Mouse (Mus musculus) MEL-GATA-1-ER (cell line): ENCODE data around the gene Tmem164.

ENCODE experiments used
- DNase-seq: peaks from one replicate; pipeline ENCODE4 v3.0.0-alpha.2; 2012; ENCODE audit warnings: low read depth; ENCODE audit errors: extremely low read depth

Tmem164 gene

DNA sequence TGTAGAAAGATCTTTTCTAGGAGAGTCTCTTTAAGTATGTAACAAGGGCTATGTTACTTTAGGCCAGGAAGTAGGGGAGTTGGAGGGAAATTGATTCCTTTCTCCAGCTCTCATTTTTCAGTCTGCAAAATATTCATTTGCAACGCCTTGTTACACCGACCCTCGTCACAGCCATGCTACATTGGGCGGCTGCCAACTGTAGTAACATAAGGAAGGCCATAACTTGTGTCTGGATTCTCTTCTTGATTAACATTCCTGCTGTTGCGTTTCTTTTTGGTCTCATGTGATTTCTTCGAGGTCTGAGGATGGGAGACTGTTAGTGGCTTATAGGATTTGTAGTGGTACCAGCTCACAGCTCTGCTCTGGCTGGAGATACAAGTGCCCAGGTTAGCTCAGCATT lies 4.5 kb downstream of the Tmem164 start:
- no peak for DNase-seq

DNA sequence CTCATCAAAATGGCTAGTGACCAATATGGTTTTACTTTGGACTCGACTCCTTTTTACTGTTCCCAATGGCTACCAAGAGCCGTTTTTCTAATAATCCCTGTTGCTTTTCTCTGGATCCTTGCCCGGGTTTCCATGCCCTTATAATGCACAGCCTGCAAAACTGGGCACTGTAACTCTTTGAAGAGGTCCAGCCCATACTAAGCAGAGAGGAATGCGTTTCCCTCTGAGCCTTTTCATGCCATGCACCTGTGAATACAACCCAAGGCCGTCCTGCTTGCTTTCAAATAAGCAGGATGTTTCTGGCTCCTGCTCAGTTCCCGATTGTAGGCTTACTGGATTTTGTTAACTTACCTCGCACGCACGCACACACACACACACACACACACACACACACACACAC lies 7.3 kb downstream of the Tmem164 start:
- DNase-seq, result no peak

DNA sequence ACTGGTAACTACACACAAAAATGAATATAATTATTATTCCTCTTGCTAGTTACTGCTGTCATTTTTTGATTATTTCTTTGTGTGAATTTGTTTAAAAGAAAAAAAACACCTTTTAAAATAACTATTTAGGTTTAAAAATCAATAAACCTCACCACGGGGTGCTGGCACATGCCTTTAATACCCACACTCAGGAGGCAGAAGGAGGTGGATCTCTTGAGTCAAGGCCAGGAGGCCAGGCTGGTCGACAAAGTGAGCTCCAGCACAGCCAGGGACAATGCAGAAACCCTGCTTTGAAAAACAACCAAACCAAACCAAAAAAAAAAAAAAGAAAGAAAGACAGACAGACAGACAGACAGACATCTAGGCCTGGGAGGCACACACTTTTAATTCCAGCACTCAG lies 12.1 kb downstream of the Tmem164 start:
- DNase-seq, result no peak

DNA sequence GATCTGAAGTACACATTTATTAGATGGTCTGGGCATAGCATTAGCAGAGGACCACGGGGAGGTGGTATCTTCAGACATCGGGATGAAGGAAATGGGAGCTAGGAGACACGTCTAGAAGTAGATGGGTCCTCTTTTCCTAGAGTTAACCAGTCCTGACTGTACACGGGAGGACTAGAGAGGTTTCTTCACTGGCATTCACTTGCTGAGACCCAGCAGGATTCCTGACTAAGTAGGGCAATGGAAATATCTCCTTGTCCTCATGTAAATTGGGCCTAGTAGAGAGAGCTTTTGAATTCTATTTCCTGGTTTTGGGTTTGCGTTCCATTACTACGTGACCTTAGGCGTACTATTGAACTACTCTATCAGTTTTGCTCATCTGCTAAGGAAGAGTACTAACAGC lies 13.1 kb downstream of the Tmem164 start:
- no peak for DNase-seq

DNA sequence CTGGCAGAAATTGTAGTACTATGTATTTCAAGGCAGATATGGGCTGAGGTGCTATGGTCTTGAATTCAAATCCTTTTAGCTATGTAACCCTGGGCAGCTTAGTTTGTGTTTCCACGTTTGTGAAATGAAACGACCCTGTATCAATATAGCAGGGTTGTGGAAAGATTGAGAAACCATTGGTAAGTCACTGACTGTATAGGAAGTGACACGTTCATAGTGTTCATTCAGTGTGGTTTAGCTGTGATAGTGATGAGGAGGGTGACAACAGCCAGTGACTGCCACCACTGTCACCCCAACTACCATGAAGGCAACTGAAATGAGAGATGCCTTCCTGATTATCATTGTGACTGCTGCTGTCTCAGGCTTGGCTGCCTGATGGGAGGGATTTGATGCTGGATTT lies 13.7 kb downstream of the Tmem164 start:
- DNase-seq, result no peak

DNA sequence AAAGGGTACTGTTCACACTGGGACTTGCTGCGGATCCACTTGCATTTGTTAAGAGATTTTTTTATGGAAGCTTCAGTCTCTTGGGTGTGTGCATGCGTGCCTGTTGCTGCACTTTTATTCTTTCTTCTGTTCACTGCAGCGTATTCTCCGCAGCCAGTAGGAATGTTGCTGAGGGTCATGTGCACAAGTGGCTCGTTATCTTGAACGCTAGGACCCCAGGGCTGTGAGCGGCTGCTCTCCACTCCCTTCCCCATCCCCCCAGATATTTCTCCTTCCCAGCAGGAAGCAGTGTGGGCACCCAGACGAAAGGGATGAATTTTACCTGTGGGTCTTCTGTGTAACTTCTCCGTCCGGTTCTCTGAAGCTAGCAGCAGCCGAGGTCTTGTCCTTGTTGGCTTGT lies 15.6 kb downstream of the Tmem164 start:
- DNase-seq, result no peak

DNA sequence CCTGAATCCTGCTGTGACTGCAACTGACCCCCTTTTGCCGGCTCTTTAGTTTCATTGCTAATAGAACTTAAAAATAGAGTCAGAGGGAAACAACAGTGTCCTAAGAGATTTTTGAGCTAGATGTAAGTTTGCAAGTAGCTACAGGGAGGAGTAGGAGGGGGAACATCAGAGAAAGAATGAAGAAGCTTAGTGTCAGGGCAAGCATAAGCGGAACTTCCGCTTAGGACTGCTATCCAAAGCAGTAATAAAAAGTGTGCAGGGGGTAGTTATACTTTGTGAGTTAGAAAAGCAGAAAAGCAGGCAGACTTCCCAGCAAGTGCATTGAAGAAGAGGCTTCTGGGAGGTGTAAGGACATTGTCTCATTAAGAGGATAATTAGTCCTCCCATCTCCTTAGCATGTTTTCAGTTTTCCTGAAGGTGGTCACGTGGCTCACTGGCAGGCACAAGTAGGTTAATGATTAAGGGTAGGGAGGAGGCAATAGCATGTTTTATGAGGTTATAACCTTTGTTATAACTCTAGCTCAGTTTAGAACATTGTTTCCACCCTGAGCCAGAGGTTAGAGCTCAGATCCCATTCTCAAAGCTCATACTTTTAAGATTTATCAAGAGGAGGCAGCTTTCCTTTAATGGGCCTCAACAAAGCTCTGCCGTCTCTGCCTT lies 16.5 kb downstream of the Tmem164 start:
- peak; percentile 56 for DNase-seq

DNA sequence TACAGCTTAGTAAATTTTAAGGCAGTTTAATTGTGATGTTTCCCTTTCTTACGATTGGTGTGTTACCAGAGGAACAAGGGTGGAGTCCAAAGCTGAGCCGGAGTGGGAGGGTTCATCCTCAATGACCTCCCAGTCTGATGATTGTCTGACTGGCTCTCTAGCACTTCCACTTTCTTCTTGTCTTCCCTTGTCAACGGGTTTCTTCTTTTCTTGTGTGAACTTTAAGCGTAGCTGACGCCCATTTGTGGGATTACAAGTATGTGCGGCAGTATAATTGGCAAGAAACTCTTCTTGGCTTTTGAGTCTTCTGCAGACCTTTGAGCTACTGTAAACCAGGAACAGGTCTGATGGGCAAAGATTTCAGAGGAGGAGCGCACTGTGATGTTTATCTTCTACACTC lies 17.0 kb downstream of the Tmem164 start:
- peak; percentile 93 for DNase-seq

DNA sequence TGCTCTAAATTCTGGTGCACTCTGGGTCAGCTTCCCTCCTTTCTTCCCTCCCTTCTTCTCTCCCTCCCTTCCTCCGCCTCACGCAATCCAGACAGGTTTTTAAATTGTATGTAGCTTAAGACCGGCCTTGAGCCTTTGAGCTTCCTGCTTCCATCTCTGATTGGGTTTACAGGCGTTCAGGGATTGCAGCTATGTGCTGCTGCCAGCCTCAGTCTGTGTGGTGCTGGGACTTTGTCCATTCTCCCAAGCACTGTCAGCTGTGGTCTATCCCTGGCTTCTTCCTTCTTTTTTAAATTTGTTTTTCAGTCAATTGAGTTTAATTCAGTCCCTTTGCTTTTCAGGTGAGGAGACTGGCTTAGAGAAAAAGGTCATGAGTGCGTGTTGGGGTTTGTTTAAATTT lies 20.9 kb downstream of the Tmem164 start:
- no peak for DNase-seq

DNA sequence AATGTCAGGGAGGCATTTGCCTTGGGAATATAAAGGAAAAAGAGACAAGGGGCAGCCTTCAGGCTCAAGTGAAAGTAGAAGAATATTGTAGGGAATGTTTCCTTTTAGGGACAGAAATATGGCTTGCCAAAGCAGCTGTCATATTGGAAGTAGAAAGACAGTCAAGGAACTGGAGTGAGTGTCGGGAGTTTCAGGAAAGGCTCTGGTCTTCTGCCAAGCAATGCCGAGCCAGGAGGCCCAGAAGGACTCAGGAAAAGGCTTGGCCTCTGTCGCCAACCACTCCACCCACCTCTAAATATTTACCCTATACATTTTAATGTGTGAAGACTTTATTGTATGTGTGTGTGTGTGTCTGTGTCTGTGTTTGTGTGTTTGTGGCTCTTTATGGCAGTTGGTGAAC lies 21.4 kb downstream of the Tmem164 start:
- no peak for DNase-seq

DNA sequence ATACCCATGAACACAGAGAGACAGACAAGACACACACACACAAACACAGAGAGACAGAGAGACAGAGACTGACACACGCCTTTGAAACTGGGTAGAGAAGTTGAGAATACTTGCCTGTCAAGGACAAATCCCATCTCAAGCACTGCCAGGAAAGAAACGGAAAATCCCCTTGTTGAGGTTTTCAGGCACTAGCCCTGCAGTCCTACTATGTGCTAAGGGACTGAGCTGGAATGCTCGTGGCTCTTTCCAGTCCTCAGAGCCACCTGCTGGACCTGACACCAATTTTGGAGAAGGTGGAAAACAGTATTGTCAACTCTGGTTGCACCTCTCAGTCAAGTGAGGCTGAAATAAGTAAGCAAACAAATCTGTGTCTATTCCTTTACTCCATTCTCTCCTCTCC lies 22.7 kb downstream of the Tmem164 start:
- no peak for DNase-seq

DNA sequence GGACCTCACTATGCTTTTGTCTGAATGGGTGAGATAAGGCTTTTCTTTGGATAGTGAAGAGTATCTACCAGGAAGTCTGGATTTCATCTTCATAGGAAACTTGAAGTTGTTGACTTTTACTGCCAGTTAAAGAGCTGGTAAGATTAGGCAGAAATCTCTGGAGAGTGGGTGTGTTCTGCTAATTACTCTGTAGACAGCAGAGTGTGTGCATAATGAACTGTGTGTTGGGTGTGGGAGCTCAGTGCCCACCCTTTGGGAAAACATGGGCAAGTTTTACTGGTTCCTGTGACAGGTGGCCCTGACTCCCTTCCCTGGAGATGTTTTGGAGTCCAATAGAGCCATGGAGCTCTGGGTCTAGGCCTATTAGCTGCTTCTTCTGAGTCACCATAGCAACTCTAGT lies 27.1 kb downstream of the Tmem164 start:
- no peak for DNase-seq

DNA sequence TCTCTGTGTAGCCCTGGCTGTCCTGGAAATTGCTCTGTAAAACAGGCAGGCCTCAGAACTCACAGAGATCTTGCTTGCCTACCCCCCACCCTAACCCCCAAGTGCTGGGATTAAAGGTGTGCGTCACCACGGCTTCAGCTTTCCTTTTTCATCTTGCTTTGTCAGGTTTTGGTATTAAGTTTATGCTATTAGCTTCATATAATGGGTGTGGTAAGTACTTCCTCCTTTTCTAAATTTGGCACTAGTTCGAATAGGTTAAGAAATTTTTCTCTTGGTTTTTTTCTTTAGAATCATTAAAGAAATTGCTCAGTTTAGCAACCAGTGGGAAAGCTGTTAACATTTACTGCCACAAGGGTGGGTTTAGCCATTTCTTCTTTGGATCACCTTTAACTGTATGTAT lies 34.8 kb downstream of the Tmem164 start:
- peak; percentile 48 for DNase-seq

DNA sequence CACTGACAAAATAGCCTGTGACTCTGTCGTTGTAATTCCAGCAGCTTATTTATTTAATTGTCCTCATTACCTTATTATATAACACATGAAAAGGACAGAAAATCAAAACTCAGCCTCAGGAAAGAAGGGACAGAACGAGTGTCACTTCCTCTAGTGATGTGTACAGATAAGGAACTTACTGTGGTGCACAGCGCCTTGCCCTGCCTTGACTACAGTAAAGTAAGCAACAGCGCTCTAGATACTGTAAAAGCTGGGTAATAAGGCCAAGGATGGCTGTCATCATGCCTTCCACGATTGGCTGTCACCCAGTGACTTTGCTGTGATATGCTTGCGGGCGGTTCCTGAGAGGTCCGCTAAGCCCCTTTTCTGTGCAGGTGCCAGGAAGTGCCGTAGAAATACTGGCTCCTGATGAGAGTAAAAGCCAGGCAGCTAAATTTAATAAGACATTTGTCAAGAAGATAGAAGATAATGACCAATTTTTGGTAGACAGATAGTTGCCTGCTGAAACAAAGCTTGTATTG lies 36.8 kb downstream of the Tmem164 start:
- DNase-seq, result no peak

DNA sequence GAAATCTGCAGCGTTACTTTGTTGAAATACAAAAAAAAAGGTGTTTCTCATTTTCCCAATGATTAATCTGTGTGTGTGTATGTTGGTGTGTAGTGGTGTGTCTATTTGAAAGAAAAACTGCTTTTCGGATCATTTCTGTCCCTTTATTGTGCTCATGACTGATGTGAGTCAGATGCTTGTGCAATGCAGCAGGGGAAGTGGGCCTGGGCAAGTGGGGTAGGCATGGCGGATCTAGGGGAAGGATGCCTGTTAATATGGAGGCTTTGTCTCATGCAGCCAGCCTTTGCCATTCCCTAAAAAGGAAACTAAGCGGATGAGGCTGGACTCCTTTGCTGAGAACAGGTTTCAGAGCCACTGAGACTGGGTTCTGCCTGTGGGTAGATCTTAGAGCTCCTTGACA lies 37.6 kb downstream of the Tmem164 start:
- DNase-seq, result no peak

DNA sequence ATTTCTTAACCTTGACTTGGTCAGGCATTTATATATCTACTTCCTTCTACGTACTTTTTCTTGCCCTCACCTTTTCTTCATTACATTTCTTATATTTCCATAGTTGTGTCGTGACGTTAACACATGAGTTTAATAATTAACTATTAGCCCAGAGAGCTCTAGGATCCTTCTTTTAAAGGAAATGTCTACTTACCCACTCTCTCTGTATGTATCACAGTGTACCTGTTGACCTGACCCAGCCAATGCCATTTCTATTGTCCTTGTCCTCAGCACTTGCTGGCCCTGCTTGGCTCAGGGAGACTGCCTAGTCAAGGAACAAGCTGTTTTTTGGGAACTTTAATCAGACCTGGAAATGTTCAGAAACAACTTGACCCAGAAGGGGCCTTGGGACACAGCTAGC lies 40.7 kb downstream of the Tmem164 start:
- no peak for DNase-seq

DNA sequence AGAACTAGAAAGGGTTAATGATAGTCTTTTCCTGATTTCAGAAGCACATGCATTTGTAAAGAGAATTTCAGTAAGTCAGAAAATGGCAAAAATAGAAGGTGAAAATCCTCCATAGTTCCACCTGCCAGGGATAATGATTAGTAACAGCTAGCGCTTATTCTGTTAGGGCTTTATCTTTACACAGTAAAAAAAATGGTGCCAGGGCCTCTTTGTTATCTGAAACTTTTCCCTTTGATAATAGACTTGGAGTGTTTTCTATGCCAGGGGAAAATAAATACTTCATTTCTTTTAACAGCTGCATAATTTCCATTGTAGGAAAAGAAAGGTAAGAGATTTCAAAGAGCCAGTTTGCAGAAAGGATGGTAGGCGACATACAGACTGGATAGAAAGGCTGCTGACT lies 43.0 kb downstream of the Tmem164 start:
- no peak for DNase-seq

DNA sequence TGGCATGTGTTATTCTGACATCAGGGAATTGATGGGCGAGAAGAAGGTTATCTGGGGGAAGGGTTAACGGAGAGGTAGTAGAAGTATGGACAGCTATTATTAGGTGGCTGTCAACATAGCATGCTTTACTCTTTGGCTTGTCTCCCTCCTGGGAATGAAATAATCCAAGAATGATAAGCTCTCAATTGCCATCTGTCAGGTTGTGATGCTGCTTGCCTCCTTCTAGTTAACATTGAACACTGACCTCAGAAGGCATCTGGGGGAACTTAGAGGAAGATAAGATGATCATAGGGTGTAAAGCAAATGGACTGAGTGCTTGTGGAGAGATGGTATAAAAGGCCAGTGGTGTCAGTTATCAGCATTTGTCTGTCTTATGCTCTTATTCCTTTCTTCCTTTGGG lies 44.4 kb downstream of the Tmem164 start:
- peak; percentile 56 for DNase-seq

DNA sequence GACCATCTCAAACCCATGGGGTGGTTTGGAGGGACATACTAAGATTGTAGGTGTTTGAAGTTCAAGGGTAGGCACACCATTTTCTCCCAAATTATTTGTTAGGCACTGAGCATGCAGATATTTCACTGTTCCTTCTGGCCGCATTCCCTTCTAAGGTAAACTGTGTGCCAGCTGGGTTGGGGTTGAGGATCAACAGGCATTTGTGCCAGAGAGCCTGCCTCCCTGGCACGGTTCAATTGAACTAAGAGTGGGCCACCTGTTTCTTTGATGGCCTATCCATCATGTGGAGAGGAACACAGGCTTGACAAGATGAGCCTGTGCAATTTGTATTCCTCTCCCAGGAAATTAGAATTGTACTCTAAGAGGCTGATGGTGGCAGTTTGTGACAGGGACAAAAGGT lies 45.1 kb downstream of the Tmem164 start:
- DNase-seq, result no peak

DNA sequence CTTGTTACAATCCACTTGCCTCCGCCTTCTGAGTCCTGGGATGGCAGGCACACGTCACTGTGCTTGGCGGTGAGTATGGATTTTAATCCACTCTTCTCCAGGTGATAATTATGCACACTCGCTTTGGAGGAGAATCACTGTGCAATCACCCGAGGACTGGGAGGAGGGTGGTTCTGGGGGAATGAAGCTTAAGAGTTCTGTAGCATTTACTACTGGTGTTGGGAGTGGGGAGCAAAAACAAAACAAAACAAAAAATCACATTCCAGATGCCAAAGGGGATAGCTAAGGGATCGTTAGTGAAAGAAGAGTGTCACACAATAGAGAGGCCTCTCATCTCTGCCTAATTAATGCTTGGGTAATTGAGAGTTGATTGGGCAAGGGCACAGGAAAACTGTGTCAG lies 46.6 kb downstream of the Tmem164 start:
- no peak for DNase-seq

DNA sequence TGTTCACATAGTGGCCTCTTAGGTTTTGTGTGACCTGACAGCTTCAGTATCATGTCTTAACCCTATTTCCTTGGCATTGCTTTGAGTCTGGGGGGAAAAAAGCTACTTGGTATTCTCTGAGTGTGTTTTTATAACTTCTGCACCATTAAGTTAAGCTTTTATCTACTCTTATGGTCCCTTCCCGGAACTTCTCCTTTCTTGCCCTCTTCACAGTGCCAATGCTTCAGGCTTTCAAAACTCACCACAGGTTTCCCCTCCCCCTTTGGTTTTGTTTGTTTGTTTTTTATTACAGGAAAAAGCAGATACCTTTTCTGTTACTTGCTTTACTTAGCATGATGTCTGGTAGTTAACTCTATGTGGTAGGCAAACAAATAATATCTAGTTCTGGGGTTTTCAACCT lies 47.8 kb downstream of the Tmem164 start:
- DNase-seq, result peak; percentile 87

DNA sequence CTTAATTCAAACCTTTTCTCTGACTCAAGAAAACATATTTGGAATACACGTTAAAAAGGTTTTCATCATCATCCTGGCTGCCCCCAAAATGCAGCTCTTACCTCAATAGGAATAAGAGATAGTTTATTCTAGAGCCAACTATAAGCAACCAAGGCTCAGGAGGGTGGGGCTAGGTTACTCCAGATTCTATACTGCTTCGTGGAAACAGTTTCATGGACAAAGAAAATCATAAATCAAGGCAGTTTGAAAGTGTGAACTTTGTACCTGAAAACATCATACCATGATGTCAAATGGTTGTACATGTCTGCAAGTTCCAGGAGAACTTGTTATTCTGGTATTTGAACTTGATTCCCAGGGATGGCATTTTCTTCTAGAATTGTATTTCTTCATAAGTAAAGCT lies 48.3 kb downstream of the Tmem164 start:
- DNase-seq, result no peak

DNA sequence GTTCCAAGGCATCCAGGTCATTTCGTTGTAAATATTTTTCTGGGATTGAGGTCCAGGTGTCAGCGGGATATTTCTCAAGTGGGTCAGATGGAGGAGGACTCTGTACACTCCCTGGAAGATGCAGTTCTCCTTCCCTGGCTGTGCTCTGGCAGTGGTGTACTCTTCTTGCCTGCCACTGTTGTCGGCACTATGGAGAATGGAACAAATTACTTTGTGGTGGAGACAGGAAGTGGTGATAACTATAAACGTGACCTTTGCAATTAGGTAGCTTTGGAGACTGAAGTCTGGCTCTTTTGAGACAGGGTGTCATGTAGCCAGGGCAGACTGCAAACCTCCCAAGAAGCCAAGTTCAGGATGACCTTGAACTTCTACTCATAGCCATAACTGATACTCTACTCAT lies 55.9 kb downstream of the Tmem164 start:
- DNase-seq, result no peak

DNA sequence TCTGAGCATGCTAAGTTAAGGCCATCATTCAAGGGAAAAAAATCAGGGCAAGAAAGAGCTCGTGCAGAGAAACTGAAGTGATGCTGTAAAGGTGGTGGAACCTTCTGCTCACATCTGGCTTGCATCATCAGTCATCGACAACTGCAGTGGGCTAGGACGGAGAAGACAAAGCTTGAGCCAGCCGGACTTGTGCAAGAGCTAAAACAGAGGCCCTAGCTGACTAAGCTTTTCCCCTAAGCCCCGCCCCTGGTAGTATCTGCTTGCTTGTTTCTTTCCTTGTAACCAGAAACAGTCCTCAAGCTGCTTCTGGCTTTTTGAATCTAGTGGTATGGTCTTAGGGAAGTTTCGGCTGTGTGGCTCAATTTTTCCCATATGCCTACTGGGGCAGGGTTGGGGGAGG lies 56.5 kb downstream of the Tmem164 start:
- DNase-seq, result no peak
